Mouse (Mus musculus): ENCODE data around the gene Plod1.
A peak's percentile ranks its signal among the peaks of the same experiment; 100 is the strongest.

The Plod1 gene

GRCm38 (mm10) chr4:147938148-147939096 lies 1.9 kb upstream of the Plod1 start:
- DNase-seq (ENCODE audit: low spot score in 2 of 2) = peak in 1 of 2 experiments; percentile 61

- DNase-seq (ENCODE audit: low spot score in 2 of 2) = no peak
These were observed 919 bp upstream of the Plod1 start for GRCm38 (mm10) chr4:147937486-147937885.

- no peak for DNase-seq (ENCODE audit: low spot score in 2 of 2)
These were observed 454 bp upstream of the Plod1 start for GRCm38 (mm10) chr4:147937021-147937420.

- DNase-seq (ENCODE audit: low spot score in 2 of 2) = no peak
These were observed 663 bp downstream of the Plod1 start for GRCm38 (mm10) chr4:147935904-147936303.

GRCm38 (mm10) chr4:147934611-147935010 lies 2.0 kb downstream of the Plod1 start:
- DNase-seq (ENCODE audit: low spot score in 2 of 2) = no peak

GRCm38 (mm10) chr4:147934134-147934533 lies 2.4 kb downstream of the Plod1 start:
- DNase-seq (ENCODE audit: low spot score in 2 of 2) = no peak

- DNase-seq (ENCODE audit: low spot score in 2 of 2) = no peak
These were observed 5.6 kb downstream of the Plod1 start for GRCm38 (mm10) chr4:147930946-147931345.

GRCm38 (mm10) chr4:147928540-147928939 lies 8.0 kb downstream of the Plod1 start:
- DNase-seq (ENCODE audit: low spot score in 2 of 2) = no peak

GRCm38 (mm10) chr4:147928136-147928535 lies 8.4 kb downstream of the Plod1 start:
- DNase-seq (ENCODE audit: low spot score in 2 of 2) = no peak

GRCm38 (mm10) chr4:147927705-147928104 lies 8.9 kb downstream of the Plod1 start:
- no peak for DNase-seq (ENCODE audit: low spot score in 2 of 2)

GRCm38 (mm10) chr4:147922341-147922740 lies 14.2 kb downstream of the Plod1 start:
- no peak for DNase-seq (ENCODE audit: low spot score in 2 of 2)

- DNase-seq (ENCODE audit: low spot score in 2 of 2) = no peak
These were observed 15.6 kb downstream of the Plod1 start for GRCm38 (mm10) chr4:147920973-147921372.

GRCm38 (mm10) chr4:147918459-147919121 lies 18.0 kb downstream of the Plod1 start:
- no peak for DNase-seq (ENCODE audit: low spot score in 2 of 2)

- DNase-seq (ENCODE audit: low spot score in 2 of 2) = no peak
These were observed 27.1 kb downstream of the Plod1 start for GRCm38 (mm10) chr4:147909486-147909885.

GRCm38 (mm10) chr4:147906230-147906629 lies 30.3 kb downstream of the Plod1 start:
- DNase-seq (ENCODE audit: low spot score in 2 of 2) = no peak

GRCm38 (mm10) chr4:147905090-147905659 lies 31.4 kb downstream of the Plod1 start:
- peak in 1 of 2 experiments; percentile 40 for DNase-seq (ENCODE audit: low spot score in 2 of 2)

GRCm38 (mm10) chr4:147904313-147905089 lies 32.1 kb downstream of the Plod1 start, which contains the start of gene Mfn2:
Mfn2 (minus strand) TSS chr4:147904704.
- peak; percentile 94 to 95 for DNase-seq (ENCODE audit: low spot score in 2 of 2)

- DNase-seq (ENCODE audit: low spot score in 2 of 2) = no peak
These were observed 33.0 kb downstream of the Plod1 start for GRCm38 (mm10) chr4:147903601-147904000.

GRCm38 (mm10) chr4:147902906-147903500 lies 33.6 kb downstream of the Plod1 start:
- DNase-seq (ENCODE audit: low spot score in 2 of 2) = no peak

- DNase-seq (ENCODE audit: low spot score in 2 of 2) = no peak
These were observed 36.1 kb downstream of the Plod1 start for GRCm38 (mm10) chr4:147900452-147900851.

GRCm38 (mm10) chr4:147897348-147897747 lies 39.2 kb downstream of the Plod1 start:
- DNase-seq (ENCODE audit: low spot score in 2 of 2) = no peak

All from right cerebral cortex, postnatal 10 days (tissue).